Mouse (Mus musculus) limb, embryonic 15.5 days (tissue): ENCODE results near the gene Chaf1a. TPM values are rescaled to one million over a fixed set of nuclear protein-coding genes. Genes with fewer than 3 reads are reported as not detected.
A peak's percentile ranks its signal among the peaks of the same experiment; 100 is the strongest.
"Not testable (repeated sequence)": the region's sequence is repeated elsewhere in the genome, so short reads cannot be mapped to it uniquely, and the experiment has no call there.

Experiments
- ATAC-seq: fragments of 200-750 bp; cut with Nextera tagmentation; 2 replicates; pipeline ENCODE4 v1.8.0; 2017; ENCODE audit warnings: low read depth, moderate TSS enrichment; ENCODE audit not compliant: insufficient number of reproducible peaks, low FRiP score, low TSS enrichment
- H3K27ac ChIP-seq: fragments of 300-500 bp; sonication (generic); 2 replicates; pipeline ENCODE4 v1.5.1; 2015; ENCODE audit warnings: moderate library complexity, mild to moderate bottlenecking, inconsistent platforms
- H3K27me3 ChIP-seq: fragments of 300-500 bp; sonication (generic); 2 replicates; pipeline ENCODE4 v1.6.1; 2015; ENCODE audit warnings: inconsistent platforms
- H3K36me3 ChIP-seq: fragments of 300-500 bp; sonication (generic); 2 replicates; pipeline ENCODE4 v1.6.1; 2015; ENCODE audit warnings: inconsistent platforms
- H3K4me1 ChIP-seq: fragments of 300-500 bp; sonication (generic); 2 replicates; pipeline ENCODE4 v1.6.1; 2015; ENCODE audit warnings: inconsistent platforms
- H3K4me2 ChIP-seq: fragments of 300-500 bp; sonication (generic); 2 replicates; pipeline ENCODE4 v1.6.1; 2015; ENCODE audit warnings: mild to moderate bottlenecking, inconsistent platforms
- H3K4me3 ChIP-seq: fragments of 300-500 bp; sonication (generic); 2 replicates; pipeline ENCODE4 v1.5.1; 2015; ENCODE audit warnings: mild to moderate bottlenecking, inconsistent platforms
- H3K9ac ChIP-seq: fragments of 300-500 bp; sonication (generic); 2 replicates; pipeline ENCODE4 v1.6.1; 2015; ENCODE audit warnings: inconsistent platforms
- H3K9me3 ChIP-seq: fragments of 300-500 bp; sonication (generic); 2 replicates; pipeline ENCODE4 v1.6.1; 2016; ENCODE audit warnings: inconsistent platforms
- WGBS: fragments of 180-500 bp; shearing (Covaris S2); methylation state at CpG from one replicate; pipeline ENCODE4 v1.1.7; 2015; 5-methylcytosine and 5-hydroxymethylcytosine counted together
- polyA plus RNA-seq: library from polyadenylated mRNA; unstranded; fragments of >200 nt; fragmentation: Nextera tagmentation; extraction: Ambion mirVana; gene quantifications from 2 replicates; pipeline ENCODE4 v1.2.1, GENCODE M21; 2015

The Chaf1a gene
- polyA plus RNA-seq, 1 experiment from 2014 or later, result 21.4 TPM

DNA sequence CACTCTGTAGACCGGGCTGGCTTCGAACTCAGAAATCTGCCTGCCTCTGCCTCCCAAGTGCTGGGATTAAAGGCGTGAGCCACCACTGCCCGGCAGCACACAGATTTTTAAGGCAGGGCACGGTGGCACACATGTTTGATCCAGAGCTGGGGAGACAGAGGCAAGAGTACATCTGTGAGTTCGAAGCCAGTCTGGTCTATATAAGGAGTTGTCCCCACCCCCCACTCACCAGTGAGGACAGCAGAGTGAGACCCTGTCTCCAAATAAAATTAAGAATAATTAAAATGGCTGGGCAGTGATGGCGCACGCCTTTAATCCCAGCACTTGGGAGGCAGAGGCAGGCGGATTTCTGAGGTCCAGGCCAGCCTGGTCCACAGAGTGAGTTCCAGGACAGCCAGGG lies 38.1 kb downstream of the Chaf1a start:
- Histone ChIP-seq H3K36me3 (peaks cover 16% of the 10 kb centered on the region), H3K4me1 (peaks cover 40% of the 10 kb centered on the region), H3K4me3 (peak overlapping the region; percentile 85), H3K27ac (peak overlapping the region; percentile 39; the same call in 1 of the 2 replicates), H3K4me2 (peak overlapping the region; percentile 36)
- WGBS, result 64% methylated on average over 9 of the region's 9 CpGs
- H3K9me3 ChIP-seq, ATAC-seq, H3K27me3 ChIP-seq, H3K9ac ChIP-seq: not testable (repeated sequence)

GRCm38 (mm10) chr17:56078880-56079795 lies 38.9 kb downstream of the Chaf1a start, which contains the start of gene Hdgfl2:
TSS of gene Hdgfl2 (plus strand) at chr17:56079634.
- Histone ChIP-seq H3K27ac (peak within 1 kb of the TSS; percentile 74), H3K4me1 (peaks cover 34% of the 10 kb centered on the region), H3K4me3 (peak within 1 kb of the TSS; percentile 85), H3K36me3 (peaks cover 21% of the 10 kb centered on the region), H3K27me3 (no peaks in the 10 kb centered on the region), H3K4me2 (peak within 1 kb of the TSS; percentile 96), H3K9me3 (no peaks in the 10 kb centered on the region), H3K9ac (peak within 1 kb of the TSS; percentile 94)
- WGBS, result under 1% methylated on average over 61 of the region's 61 CpGs
- peak; percentile 96 for ATAC-seq

DNA sequence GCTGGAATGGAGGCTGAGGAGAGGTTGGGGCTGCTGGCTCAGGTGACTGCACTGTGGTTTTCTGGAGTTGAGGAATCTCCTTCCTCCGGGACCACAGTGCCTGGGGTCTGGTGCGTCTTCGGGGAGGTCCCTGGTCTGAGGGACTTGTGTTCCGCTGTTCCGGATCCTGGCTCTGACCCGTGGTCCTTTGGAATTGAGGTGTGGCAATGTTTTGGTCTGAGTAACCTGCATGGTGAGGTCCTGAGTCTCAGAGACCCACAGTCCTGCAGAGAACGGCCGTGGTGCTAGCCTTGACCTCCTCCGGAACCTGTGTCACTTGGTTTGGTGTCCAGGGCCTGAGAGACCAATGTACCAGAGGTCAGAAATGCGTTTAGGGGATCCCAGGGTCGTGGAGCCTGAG lies 39.7 kb downstream of the Chaf1a start:
- 3% methylated on average over 11 of the region's 11 CpGs for WGBS
- Histone ChIP-seq H3K4me2 (peak overlapping the region; percentile 96), H3K27ac (peak overlapping the region; percentile 74), H3K4me3 (peak overlapping the region; percentile 85), H3K9ac (peak overlapping the region; percentile 94), H3K36me3 (peaks cover 27% of the 10 kb centered on the region), H3K4me1 (peaks cover 31% of the 10 kb centered on the region), H3K9me3 (no peaks in the 10 kb centered on the region), H3K27me3 (no peaks in the 10 kb centered on the region)
- no peak for ATAC-seq

GRCm38 (mm10) chr17:56080781-56081585 lies 40.7 kb downstream of the Chaf1a start:
- WGBS, result 6% methylated on average over 8 of the region's 8 CpGs
- no peak overlapping the region for H3K27ac ChIP-seq
- ATAC-seq, result no peak

GRCm38 (mm10) chr17:56092312-56092711 lies 52.1 kb downstream of the Chaf1a start:
- ATAC-seq, result no peak
- Histone ChIP-seq H3K9me3 (no peaks in the 10 kb centered on the region), H3K4me1 (no peaks in the 10 kb centered on the region), H3K4me2 (no peak overlapping the region), H3K36me3 (peaks cover 68% of the 10 kb centered on the region), H3K4me3 (no peak overlapping the region), H3K27ac (no peak overlapping the region), H3K27me3 (no peaks in the 10 kb centered on the region), H3K9ac (no peak overlapping the region)
- 94% methylated on average over 1 of the region's 1 CpGs for WGBS

More at GRCm38 (mm10) chr17:56080781-56081585, 40.7 kb downstream of the Chaf1a start:
- H3K4me2 ChIP-seq, result peak overlapping the region; percentile 96
- H3K27me3 ChIP-seq, result no peaks in the 10 kb centered on the region
- peaks cover 26% of the 10 kb centered on the region for H3K4me1 ChIP-seq
- H3K36me3 ChIP-seq, result peaks cover 34% of the 10 kb centered on the region
- H3K9ac ChIP-seq, result peak overlapping the region; percentile 94
- no peaks in the 10 kb centered on the region for H3K9me3 ChIP-seq
- peak overlapping the region; percentile 85 for H3K4me3 ChIP-seq

DNA sequence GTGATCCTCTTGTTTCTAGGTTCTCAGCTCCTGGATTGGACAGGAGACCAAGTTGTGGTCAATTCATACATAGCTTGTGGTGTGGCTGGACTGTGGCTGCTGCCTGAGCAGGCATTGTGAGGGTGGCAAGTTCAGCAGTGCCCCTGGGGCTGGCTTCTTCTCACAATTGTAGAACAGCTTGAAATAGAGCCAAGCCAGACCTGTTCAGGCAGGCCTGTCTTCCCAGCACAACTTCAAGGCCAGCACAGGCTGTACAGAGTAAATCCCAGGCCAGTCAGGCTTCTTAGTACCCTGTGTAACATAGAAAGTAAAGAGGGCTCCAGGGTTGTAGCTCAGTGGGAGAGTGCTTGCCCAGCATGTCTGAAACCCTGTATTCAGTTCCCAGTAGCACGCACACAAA lies 52.6 kb downstream of the Chaf1a start:
- Histone ChIP-seq H3K4me1 (no peaks in the 10 kb centered on the region), H3K9ac (no peak overlapping the region), H3K27me3 (no peaks in the 10 kb centered on the region), H3K4me2 (no peak overlapping the region), H3K4me3 (no peak overlapping the region), H3K27ac (no peak overlapping the region), H3K36me3 (peaks cover 72% of the 10 kb centered on the region), H3K9me3 (no peaks in the 10 kb centered on the region)
- no peak for ATAC-seq
- WGBS, result 77% methylated on average over 1 of the region's 1 CpGs

DNA sequence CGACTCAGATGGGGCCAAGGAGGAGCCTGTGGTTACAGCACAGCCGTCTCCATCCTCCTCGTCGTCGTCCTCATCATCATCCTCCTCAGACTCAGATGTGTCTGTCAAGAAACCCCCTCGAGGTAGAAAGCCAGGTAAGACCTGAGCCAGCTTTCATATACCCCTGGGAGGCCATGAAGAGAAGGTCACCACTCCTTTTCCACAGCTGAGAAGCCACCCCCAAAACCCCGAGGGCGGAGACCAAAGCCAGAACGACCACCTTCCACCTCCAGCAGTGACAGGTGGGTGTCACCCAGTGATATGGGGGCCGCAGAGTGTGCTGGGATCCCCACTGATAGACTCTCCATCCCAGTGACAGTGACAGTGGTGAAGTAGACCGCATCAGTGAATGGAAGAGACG lies 56.6 kb downstream of the Chaf1a start:
- Histone ChIP-seq H3K27ac (no peak overlapping the region), H3K4me2 (no peak overlapping the region), H3K4me3 (no peak overlapping the region), H3K4me1 (no peaks in the 10 kb centered on the region), H3K9me3 (no peaks in the 10 kb centered on the region), H3K27me3 (no peaks in the 10 kb centered on the region), H3K36me3 (peaks cover 83% of the 10 kb centered on the region), H3K9ac (no peak overlapping the region)
- ATAC-seq, result no peak
- 87% methylated on average over 12 of the region's 12 CpGs for WGBS

DNA sequence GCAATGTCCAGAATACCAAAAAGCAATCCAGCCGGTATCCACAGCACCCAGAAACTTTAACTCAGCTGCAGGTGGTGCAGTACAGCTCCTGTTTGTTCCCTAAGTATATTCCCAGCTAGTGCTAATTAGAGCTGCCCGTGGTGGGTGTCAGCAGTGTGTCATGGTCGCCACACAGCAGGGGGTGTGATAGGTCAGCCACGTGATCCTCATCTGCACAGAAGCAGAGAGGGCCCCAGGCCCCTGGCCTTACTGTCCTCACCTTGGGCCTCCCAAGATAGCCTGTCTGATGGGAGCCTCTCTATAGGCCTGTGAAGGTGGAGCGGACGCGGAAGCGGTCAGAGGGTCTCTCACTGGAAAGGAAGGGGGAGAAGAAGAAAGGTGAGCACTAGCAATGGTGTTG lies 57.9 kb downstream of the Chaf1a start:
- 90% methylated on average over 8 of the region's 8 CpGs for WGBS
- ATAC-seq, result no peak
- Histone ChIP-seq H3K9me3 (no peaks in the 10 kb centered on the region), H3K4me2 (no peak overlapping the region), H3K36me3 (peaks cover 91% of the 10 kb centered on the region), H3K4me1 (no peaks in the 10 kb centered on the region), H3K9ac (no peak overlapping the region), H3K27me3 (no peaks in the 10 kb centered on the region), H3K27ac (no peak overlapping the region), H3K4me3 (no peak overlapping the region)

GRCm38 (mm10) chr17:56098711-56099572 lies 58.7 kb downstream of the Chaf1a start:
- H3K9me3 ChIP-seq, result no peaks in the 10 kb centered on the region
- peaks cover 92% of the 10 kb centered on the region for H3K36me3 ChIP-seq
- H3K27me3 ChIP-seq, result no peaks in the 10 kb centered on the region
- no peak overlapping the region for H3K27ac ChIP-seq
- H3K4me1 ChIP-seq, result no peaks in the 10 kb centered on the region
- no peak overlapping the region for H3K9ac ChIP-seq
- ATAC-seq, result no peak
- H3K4me3 ChIP-seq, result no peak overlapping the region
- 93% methylated on average over 15 of the region's 15 CpGs for WGBS
- H3K4me2 ChIP-seq, result no peak overlapping the region

GRCm38 (mm10) chr17:56100811-56101210 lies 60.6 kb downstream of the Chaf1a start:
- Histone ChIP-seq H3K4me1 (no peaks in the 10 kb centered on the region), H3K36me3 (peaks cover 83% of the 10 kb centered on the region), H3K27ac (no peak overlapping the region), H3K9me3 (no peaks in the 10 kb centered on the region), H3K4me3 (no peak overlapping the region), H3K4me2 (no peak overlapping the region), H3K27me3 (no peaks in the 10 kb centered on the region), H3K9ac (no peak overlapping the region)
- WGBS, result 96% methylated on average over 3 of the region's 3 CpGs
- no peak for ATAC-seq

- no peak for ATAC-seq
- Histone ChIP-seq H3K4me2 (no peak overlapping the region), H3K27me3 (no peaks in the 10 kb centered on the region), H3K36me3 (peaks cover 69% of the 10 kb centered on the region), H3K27ac (no peak overlapping the region), H3K4me1 (no peaks in the 10 kb centered on the region), H3K9ac (no peak overlapping the region), H3K9me3 (no peaks in the 10 kb centered on the region), H3K4me3 (no peak overlapping the region)
- 93% methylated on average over 5 of the region's 5 CpGs for WGBS
These were observed 61.9 kb downstream of the Chaf1a start for GRCm38 (mm10) chr17:56102158-56102557.
